Mouse (Mus musculus) G1E (cell line): ENCODE results near the gene Ltk. TPM values are rescaled to one million over a fixed set of nuclear protein-coding genes. Genes with fewer than 3 reads are reported as not detected.

Experiments used
- ATAC-seq: 2 replicates; pipeline ENCODE4 v1.8.0; 2016; ENCODE audit warnings: mild to moderate bottlenecking; ENCODE audit not compliant: insufficient number of reproducible peaks, poor library complexity, low FRiP score, severe bottlenecking; ENCODE audit errors: extremely low read depth
- DNase-seq: peaks from one replicate; pipeline ENCODE4 v3.0.0; 2012; ENCODE audit warnings: low spot score
- H3K27me3 ChIP-seq: 2 replicates; pipeline ENCODE4 v1.6.1; 2012; ENCODE audit warnings: mild to moderate bottlenecking, low read length, inconsistent platforms; ENCODE audit not compliant: insufficient read depth
- H3K36me3 ChIP-seq: replicated peaks from 2 replicates; pipeline ENCODE3; 2012; ENCODE audit warnings: mild to moderate bottlenecking, inconsistent platforms
- H3K4me1 ChIP-seq: 2 replicates; pipeline ENCODE4 v1.6.1; 2012; ENCODE audit warnings: low read depth, low read length, inconsistent platforms, mixed read lengths; ENCODE audit not compliant: insufficient read depth
- H3K4me3 ChIP-seq: 2 replicates; pipeline ENCODE4 v1.5.1; 2012; ENCODE audit warnings: low read depth, mild to moderate bottlenecking, inconsistent platforms, low read length, moderate library complexity, mixed read lengths
- H3K9me3 ChIP-seq: replicated peaks from 2 replicates; pipeline ENCODE4 v1.6.1; 2012; ENCODE audit warnings: inconsistent platforms
- CTCF ChIP-seq: IDR thresholded peaks from 2 replicates; pipeline ENCODE4 v1.5.1; 2012; ENCODE audit warnings: low read depth, low read length, inconsistent platforms, mixed read lengths
- GATA1 ChIP-seq: IDR thresholded peaks from 2 replicates; pipeline ENCODE4 v1.6.1; 2012; ENCODE audit warnings: borderline replicate concordance, low read length, inconsistent platforms, mixed read lengths
- GATA2 ChIP-seq: IDR thresholded peaks from 2 replicates; pipeline ENCODE4 v1.6.1; 2012; ENCODE audit warnings: low read depth, low read length, inconsistent platforms, borderline replicate concordance
- POLR2AphosphoS5 ChIP-seq: IDR thresholded peaks from 2 replicates; pipeline ENCODE4 v1.6.1; 2012; ENCODE audit warnings: low read depth, low read length, inconsistent platforms; ENCODE audit not compliant: insufficient replicate concordance
- TAL1 ChIP-seq: conservative IDR thresholded peaks from 2 replicates; pipeline ENCODE4 v1.6.1; 2012; ENCODE audit warnings: low read depth, low read length, inconsistent platforms, mixed read lengths
- polyA plus RNA-seq: library from polyadenylated mRNA; stranded (reverse); fragments of >175 nt; gene quantifications from 2 replicates; pipeline ENCODE4 v1.2.3, GENCODE M21; 2012
- total RNA-seq, 2 experiments: library from RNA; stranded (forward) in 1 of 2; stranded (reverse) in 1 of 2; fragments of 200-1000 nt in 1 of 2; fragments of >200 nt in 1 of 2; fragmentation: Nextera tagmentation in 1 of 2; gene quantifications; 2 replicates each; pipeline ENCODE4 v1.2.3; 2014 to 2017

Gene Ltk
- total and polyA plus RNA-seq, 3 experiments: 0.11 TPM; not detected in 2

DNA sequence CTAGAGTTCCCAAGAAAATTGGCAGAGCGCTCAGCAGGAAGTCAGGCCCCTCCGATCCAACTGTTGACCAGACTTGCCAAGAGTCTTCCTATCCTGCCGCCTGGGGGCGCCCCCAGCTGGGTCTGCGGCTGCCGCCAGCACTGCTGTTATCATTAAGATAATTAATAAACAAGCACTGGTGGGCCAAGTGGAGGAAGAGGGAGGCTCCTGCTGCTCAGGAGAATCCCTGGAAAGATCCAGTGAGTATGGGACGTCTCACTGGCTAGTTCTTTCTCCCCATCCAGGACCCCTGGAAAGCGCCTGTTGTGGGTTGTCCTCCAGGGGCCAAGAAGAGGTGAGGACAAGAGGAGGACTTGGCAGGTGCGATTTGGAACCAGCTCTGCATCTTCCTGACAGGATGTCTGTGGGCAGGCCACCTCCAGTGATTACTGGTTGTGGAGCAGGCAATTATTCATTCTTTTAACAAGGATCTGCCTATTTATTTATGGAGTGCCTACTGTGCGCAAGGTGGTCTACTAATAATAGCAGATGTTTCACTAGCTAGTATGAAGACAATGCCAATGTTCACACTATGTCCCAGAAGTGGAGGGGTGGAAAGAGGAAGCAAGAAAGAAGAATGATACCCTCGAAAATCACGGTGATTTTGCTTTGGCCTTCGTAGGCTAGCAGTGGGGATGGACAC is 38.2 kb upstream of the Ltk start:
- H3K4me3 ChIP-seq: no peak overlapping the region
- H3K4me1 ChIP-seq: peaks cover 33% of the 10 kb centered on the region
- TF ChIP-seq CTCF: 0 out of 2 replicates have a peak, but pooled peaks have one; percentile 21
- TF ChIP-seq GATA1: no peak
- no peak for TF ChIP-seq GATA2
- no peak for TF ChIP-seq POLR2AphosphoS5
- TF ChIP-seq TAL1: no peak
- ATAC-seq (no peak), DNase-seq (peak; percentile 34)
- H3K27me3 ChIP-seq: peaks cover 74% of the 10 kb centered on the region
- H3K9me3 ChIP-seq: no peaks in the 10 kb centered on the region
- no peaks in the 10 kb centered on the region for H3K36me3 ChIP-seq

DNA sequence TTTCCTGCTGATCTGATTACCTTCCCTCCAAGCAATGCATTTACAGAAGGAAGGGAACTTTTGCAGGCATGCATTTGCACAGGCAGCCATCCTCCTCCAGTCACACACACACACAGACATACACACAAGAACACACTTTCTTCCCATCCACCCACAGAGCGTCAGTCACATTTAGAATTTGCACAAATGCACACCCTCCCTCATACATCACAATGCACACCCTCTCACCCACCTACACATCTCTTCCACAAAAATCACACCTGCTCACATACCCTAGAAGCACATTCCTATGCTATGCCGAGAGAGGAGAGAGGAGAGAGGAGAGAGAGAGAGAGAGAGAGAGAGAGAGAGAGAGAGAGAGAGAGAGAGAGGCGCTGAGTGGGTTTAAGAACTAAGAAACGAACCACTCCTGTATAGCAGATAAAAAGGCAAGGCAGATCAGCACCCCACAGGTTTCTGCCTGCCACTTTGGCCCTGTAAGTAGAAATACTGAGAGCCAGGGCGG is 37.1 kb upstream of the Ltk start, which contains the start of gene Tyro3:
Gene Tyro3 (plus strand): TSS at position 455 of the 505 bp plus-strand sequence.
- H3K4me3 ChIP-seq: no peak within 1 kb of the TSS
- H3K9me3 ChIP-seq: no peaks in the 10 kb centered on the region
- peaks cover 66% of the 10 kb centered on the region for H3K27me3 ChIP-seq
- H3K4me1 ChIP-seq: peaks cover 33% of the 10 kb centered on the region
- H3K36me3 ChIP-seq: no peaks in the 10 kb centered on the region
- ATAC-seq (no peak), DNase-seq (no peak)
- no peak for TF ChIP-seq GATA2
- TF ChIP-seq GATA1: no peak
- no peak for TF ChIP-seq TAL1
- no peak for TF ChIP-seq CTCF
- TF ChIP-seq POLR2AphosphoS5: no peak

DNA sequence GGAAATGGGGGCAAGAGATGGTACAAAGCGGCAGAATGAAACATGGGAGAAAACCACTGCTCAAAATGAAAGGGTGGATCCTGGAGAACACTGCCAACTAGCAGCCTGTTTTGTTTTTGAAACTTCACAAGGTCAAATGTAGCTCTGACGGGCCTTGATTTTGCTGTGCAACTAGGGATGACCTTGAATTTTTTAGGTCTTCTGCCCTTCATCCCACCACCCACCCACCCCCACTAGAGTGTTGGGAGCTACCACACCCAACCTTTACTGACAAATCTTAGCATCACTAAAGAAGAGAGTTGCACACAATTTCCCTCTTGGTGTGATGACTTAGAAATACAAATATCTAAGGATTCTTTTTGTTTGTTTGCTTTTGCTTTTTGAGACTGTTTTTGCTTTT is 29.8 kb upstream of the Ltk start:
- Histone ChIP-seq H3K36me3 (peaks cover 3% of the 10 kb centered on the region), H3K27me3 (peaks cover 5% of the 10 kb centered on the region; the same call in 1 of the 2 replicates), H3K4me1 (peaks cover 15% of the 10 kb centered on the region), H3K9me3 (no peaks in the 10 kb centered on the region), H3K4me3 (no peak overlapping the region)
- ATAC-seq (no peak), DNase-seq (no peak)
- TF ChIP-seq GATA2: no peak
- no peak for TF ChIP-seq POLR2AphosphoS5
- no peak for TF ChIP-seq GATA1
- no peak for TF ChIP-seq TAL1
- TF ChIP-seq CTCF: no peak

DNA sequence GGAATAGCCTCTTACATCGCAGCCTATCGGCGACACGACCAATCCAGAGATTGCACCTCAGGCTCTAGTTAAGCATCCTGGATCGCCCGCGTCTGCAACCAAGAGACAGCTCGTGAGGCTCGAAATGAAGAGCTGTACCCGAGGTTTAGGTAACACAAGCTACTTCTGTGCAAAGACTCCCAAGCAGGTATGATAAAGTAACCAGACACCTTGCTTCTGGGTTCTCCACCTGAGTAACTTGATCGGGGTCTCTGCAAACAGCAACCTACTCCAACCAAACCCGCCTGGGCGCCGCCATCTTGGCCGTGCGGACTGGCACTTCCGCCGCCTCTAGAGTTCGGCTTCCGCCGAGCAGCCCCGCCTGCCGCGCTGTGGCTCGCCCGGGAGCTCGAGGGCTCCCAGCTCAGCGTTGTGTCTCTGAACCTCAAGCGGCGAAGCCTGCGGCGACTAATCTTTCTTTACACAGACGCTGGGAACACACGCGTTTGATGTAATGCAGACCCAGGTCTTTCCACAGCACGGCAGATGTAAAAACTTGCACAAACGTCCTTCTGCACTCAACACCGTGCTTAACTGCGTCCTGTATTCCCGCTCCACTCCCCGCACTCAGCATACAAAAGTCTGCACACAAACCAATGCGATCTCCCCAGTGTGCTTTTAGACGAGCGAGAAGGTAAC is 27.1 kb upstream of the Ltk start, which contains the start of gene Rpap1:
Gene Rpap1 (minus strand): TSS at position 332 of the 678 bp plus-strand sequence.
- Histone ChIP-seq H3K4me1 (peaks cover 17% of the 10 kb centered on the region), H3K9me3 (no peaks in the 10 kb centered on the region), H3K36me3 (peaks cover 27% of the 10 kb centered on the region), H3K4me3 (peak within 1 kb of the TSS; percentile 70), H3K27me3 (no peaks in the 10 kb centered on the region)
- DNase-seq (peak; percentile 80), ATAC-seq (peak; percentile 80)
- TF ChIP-seq GATA1: no peak
- TF ChIP-seq POLR2AphosphoS5: no peak
- TF ChIP-seq TAL1: no peak
- no peak for TF ChIP-seq GATA2
- TF ChIP-seq CTCF: no peak

DNA sequence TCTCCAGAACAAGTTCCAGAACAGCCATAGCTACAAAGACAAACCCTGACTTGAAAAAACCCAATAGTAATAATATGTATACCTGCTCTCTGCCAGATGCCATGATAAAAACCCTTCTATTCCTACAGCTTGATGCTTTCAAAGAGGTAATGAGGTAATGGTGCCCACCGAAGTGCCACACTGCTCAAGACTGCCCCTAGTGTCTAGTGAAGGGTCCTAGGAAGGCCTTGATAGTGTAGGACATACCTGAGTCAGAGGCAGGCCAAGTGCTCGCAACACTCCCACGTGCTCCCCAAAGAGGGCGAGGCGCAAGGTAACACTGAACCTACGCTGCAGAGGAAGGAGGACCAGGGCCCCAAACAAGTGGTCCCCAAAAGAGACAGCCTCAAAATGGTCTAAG is 7.0 kb upstream of the Ltk start:
- Histone ChIP-seq H3K36me3 (peaks cover 76% of the 10 kb centered on the region), H3K27me3 (no peaks in the 10 kb centered on the region; the same call in 1 of the 2 replicates), H3K4me3 (no peak overlapping the region), H3K9me3 (no peaks in the 10 kb centered on the region), H3K4me1 (peaks cover 2% of the 10 kb centered on the region; the same call in 1 of the 2 replicates)
- DNase-seq: no peak
- peak; percentile 34; the same call in 1 of the 2 replicates for TF ChIP-seq CTCF
- TF ChIP-seq GATA1: no peak
- TF ChIP-seq POLR2AphosphoS5: no peak
- no peak for ATAC-seq

DNA sequence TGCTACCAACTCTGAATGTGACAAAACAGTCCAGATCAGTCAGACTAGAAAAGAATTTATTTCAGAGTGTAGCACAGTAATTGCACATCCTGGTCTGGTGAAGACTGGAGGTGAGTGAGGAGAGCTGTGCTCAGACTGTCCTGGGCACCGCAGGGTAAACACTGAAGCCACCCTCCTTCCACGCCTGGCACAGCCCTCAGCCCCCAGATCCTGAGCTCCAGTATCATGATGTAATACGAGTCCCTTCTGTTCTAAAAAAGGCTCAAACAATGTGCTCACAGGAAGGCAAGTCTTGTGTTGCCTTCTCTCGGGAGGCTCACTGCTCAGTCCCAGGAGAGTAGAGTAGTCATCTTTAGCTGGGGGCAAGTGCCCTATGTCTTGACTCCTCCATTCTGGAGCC is 3.7 kb upstream of the Ltk start:
- H3K9me3 ChIP-seq: no peaks in the 10 kb centered on the region
- DNase-seq: no peak
- TF ChIP-seq GATA2 (no peak), POLR2AphosphoS5 (no peak), CTCF (no peak), GATA1 (no peak), TAL1 (no peak)
- H3K36me3 ChIP-seq: peaks cover 43% of the 10 kb centered on the region
- ATAC-seq: no peak
- no peak overlapping the region for H3K4me3 ChIP-seq
- H3K4me1 ChIP-seq: no peaks in the 10 kb centered on the region
- peaks cover 20% of the 10 kb centered on the region for H3K27me3 ChIP-seq
